Mouse (Mus musculus) monocyte, adult 2 months (primary cell): ENCODE data around the gene Tulp2.
"Not testable (repeated sequence)": the region's sequence is repeated elsewhere in the genome, so short reads cannot be mapped to it uniquely, and the experiment has no call there.

Experiments
- DNase-seq, 2 experiments: peaks; one replicate each; pipeline ENCODE4 v3.0.0; 2022; ENCODE audit warnings: low spot score in 2 of 2, low read depth in 1 of 2

Gene Tulp2

GRCm38 (mm10) chr7:45459564-45460140, 22.0 kb upstream of the Tulp2 start, which contains the start of gene Ftl1:
Gene Ftl1 (minus strand): TSS chr7:45459884.
- DNase-seq, result peak; percentile 97 to 98

DNA sequence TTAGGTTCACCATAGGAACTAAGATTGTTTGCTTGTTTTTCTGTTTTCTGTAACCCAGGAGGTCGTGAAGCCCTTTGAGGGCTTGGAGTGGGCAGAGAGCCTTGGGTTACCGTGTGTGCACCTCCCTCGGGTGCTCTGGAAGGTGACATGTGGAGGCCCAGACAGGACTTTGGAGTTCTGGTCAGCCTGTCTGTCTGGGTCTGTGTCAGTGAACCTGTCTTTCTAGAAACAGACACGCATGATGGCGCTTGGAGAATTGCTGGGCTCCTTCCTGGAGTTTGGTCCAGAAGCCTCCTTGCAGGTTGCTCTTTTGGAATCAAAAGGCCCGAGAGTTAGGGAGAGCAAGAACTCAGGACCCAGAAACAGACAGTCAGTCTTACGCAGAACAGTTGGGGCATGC, 21.3 kb upstream of the Tulp2 start:
- DNase-seq, result no peak

DNA sequence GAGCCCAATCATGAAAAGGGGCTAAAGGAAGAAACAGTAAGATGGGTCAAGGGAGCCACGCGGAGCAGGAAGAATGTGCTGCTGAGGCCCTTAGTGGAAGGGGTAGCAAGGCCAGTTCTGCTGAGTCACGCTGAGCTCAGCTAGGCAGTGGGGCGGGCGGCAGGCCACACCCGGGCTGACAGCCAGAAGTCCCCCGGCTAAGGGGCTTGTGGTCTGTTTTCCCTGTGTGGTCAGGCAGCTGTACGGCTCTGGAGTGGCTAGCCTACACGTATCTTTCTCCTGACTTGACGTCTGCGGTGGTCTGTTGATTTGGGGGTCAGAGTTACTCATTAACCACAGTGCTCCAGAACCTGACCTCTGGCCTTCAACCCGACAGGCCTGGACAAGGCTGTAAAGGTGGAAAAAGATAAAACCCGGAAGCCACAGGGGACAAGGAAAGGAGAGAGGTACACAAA, 20.8 kb upstream of the Tulp2 start:
- DNase-seq, result peak in 1 of 2 experiments; percentile 53

DNA sequence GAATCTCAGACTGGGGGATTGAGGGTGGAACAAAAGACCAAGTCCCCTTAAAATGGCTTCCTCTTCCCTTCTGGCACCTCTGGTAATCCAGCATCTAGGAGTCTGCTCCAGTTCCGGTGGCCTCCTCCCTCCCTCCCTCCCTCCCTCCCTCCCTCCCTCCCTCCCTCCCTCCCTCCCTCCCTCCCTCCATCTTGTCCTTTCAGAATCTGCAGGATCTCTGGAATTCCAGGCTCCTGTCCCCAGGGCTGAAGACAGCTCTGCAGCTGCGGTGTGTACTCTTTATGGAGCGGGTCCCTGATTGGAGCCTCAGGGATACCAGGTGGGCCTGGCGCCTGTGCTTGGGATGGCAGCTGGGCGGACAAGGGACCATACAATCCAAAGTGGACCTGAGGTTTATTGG, 20.4 kb upstream of the Tulp2 start:
- DNase-seq, result no peak

GRCm38 (mm10) chr7:45461781-45462180, 19.9 kb upstream of the Tulp2 start:
- DNase-seq, result no peak

GRCm38 (mm10) chr7:45462325-45462724, 19.4 kb upstream of the Tulp2 start:
- DNase-seq, result no peak

- DNase-seq, result not testable (repeated sequence)
These were observed 18.8 kb upstream of the Tulp2 start for GRCm38 (mm10) chr7:45462868-45463267.

- no peak for DNase-seq
These were observed 17.5 kb upstream of the Tulp2 start for GRCm38 (mm10) chr7:45463987-45464778.

DNA sequence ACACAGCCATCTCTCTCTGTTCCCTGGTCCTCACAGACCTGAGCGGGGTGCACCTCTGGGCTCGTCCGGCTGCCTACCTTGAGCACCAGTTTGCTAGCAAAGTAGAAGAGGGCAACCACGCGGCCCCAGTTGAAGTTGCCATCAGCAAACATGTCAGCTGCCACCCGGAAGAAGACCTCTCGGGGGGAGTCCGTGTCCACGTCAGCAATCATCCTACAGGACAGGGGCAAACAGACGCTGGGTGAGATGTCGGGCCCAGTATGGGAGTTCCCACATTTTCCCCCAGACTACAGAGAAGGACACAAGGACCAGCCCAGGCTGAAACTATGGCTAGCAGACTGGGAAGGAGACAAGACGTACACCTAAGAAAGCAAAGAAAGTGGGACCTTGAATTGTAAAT, 16.6 kb upstream of the Tulp2 start:
- no peak for DNase-seq

- no peak for DNase-seq
These were observed 16.1 kb upstream of the Tulp2 start for GRCm38 (mm10) chr7:45465549-45465948.

GRCm38 (mm10) chr7:45466283-45467089, 15.2 kb upstream of the Tulp2 start, which contains the start of gene Bax:
Gene Bax (minus strand): TSS chr7:45466898.
- peak; percentile 81 to 89 for DNase-seq

DNA sequence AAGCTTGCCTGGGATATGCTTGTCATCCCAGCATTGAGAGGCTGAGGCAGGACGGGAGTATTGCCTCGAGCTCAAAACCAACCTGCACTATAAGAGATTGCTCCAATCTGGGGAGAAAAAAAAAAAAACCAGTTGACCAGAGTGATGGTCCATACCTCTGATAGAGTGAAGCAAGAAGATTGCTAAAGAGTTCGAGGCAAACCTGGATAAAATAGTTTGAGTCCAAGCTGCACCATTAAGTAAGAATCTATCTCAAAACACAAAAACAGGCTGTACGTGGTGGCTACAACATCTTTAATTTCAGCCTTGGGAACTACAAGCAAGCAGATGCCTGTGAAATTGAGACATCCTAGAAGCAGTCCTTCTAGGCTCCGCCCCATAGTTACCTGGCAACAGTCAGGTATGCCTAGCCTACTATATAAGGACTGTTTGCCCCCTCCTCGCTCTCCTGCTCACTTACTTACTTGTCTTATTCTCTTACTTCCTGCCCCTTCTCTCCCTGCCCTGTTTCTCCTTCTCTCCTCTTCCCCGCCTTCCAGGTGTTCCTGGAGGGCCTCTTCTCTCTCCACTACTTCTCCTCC, 14.5 kb upstream of the Tulp2 start:
- no peak for DNase-seq

DNA sequence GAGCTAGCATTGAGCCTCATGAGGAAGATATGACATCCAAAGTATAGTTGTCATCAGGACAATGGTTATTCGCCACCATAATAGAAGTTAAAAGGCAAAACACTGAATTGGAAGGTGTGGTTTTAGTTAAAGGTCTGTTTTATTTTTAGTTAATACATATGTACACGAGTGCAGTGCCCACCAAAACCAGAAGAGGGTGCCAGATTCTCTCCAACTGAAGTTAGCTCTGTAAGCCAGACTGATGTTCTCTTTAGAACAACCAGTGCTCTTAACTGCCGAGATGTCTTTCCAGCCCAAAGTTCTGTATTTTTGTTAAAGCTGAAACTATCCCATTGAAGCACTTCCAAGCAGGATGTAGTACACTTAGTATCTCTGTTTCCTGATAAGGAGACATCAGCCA, 10.8 kb upstream of the Tulp2 start:
- peak in 1 of 2 experiments; percentile 43 for DNase-seq

DNA sequence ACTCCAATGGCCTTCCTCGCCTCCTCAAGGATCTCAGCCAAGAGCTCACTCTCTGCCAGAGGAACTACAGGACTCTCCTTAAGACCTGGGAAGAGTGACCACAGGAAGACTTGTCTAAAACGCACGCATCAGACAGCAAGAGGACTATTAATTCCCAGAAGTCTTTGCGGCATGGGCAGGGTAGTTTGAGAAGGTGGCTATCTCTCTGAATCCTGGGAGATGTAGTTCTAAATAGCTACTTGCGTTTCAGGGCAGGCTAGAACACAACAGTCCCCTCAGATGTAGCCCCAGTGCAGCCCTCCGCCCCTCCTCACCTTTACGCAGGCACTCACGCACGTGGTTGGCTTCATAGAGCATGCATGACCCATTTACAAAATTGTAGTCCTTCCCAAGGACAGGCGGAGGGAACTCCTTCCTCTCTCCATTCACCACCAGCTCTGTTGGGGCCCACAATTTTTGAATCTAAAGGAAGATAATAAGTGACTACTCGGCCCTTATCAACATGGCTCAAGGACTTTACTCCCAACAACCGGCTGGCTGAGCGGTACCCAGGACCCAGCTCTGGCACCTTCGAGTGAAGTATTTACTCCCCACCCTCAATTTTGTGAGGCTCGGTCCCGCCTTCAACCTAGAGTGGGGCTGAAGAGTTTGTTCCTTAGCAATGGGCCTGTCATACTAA, 6.2 kb upstream of the Tulp2 start:
- no peak for DNase-seq

- DNase-seq, result no peak
These were observed 5.2 kb upstream of the Tulp2 start for GRCm38 (mm10) chr7:45476453-45476852.

- peak in 1 of 2 experiments; percentile 33 for DNase-seq
These were observed 4.7 kb upstream of the Tulp2 start for GRCm38 (mm10) chr7:45477003-45477402.

DNA sequence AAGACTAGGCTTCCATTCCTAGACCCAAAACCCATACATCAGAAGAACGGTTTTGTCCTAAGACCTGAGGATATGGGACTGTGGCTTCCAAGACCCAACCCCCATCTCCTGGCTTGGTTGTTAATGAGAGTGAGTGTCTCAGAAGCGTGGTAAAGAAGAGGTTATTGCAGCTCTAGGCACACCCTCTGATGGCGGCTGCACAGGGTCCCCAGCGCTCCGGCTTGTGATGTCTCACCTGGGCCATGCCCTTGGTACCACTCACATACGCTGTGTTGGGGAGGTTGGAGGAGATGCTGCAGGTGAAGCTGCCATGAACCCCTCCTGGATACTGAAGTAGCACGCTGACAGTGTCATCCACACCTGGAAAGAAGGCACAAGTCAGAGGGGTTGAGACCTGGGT, 2.9 kb upstream of the Tulp2 start:
- no peak for DNase-seq

DNA sequence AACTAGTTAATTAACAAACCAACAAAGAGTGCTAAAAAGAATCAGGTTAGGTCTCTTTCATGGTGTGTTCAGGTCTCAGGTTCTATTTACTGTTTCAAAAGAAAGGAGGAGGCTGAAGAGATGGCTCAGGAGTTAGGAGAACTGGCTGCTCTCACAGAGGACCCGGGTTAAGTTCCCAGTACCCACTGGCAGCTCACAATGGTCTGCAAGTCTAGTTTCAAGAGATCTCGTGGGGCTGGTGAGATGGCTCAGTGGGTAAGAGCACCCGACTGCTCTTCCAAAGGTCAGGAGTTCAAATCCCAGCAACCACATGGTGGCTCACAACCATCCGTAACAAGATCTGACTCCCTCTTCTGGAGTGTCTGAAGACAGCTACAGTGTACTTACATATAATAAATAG, 1.4 kb upstream of the Tulp2 start:
- not testable (repeated sequence) for DNase-seq

GRCm38 (mm10) chr7:45482166-45482565, 489 bp downstream of the Tulp2 start:
- DNase-seq, result no peak

DNA sequence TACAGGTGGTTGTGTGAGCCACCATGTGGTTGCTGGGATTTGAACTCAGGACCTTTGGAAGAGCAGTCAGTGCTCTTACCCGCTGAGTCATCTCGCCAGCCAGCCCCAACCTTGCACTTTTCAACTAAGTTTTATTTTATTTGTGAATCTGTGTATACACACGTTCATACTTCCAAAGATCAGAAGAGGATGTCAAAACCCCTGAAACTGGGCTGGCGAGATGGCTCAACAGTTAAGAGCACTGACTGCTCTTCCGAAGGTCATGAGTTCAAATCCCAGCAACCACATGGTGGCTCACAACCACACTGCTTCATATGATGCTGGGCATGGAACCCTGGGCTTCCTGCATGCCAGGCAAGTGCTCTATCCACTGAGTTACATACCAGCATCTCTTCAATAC, 3.3 kb downstream of the Tulp2 start:
- DNase-seq, result not testable (repeated sequence)

- DNase-seq, result no peak
These were observed 4.5 kb downstream of the Tulp2 start for GRCm38 (mm10) chr7:45486158-45486557.
